ENCODE assay signal across 29 mouse cellular contexts in the genomic region with DNA sequence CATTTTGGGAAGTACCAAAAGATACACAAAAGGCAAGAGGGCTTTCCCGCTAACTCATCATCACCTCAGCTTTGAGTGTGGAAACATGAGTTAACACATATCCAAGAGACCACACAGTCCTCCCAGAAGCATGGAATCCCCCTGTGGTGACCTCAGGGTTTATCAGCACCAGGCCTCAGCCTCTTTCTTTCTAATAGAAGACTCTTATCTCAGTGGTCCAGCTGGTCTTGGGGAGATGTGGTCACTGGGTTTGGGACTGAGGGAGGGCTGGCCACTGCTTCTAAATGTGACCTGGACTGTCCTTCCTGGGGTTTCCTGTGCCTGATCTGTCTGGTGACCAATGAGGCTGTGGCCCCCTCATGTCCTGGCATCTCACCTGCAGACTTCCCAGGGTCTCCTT. TPM values are rescaled to one million over a fixed set of nuclear protein-coding genes. Genes with fewer than 3 reads are reported as not detected.
DNase-seq lines count a peak whose midpoint lies in the region; ATAC-seq and TF ChIP-seq lines count a peak whose summit lies in the region.
"Had no signal": no experiment of that assay in that cellular context is flagged by ENCODE, and none has a peak within 500 bp of the region (broad histone marks: within the 10 kb centered on the region; RNA-seq: fewer than 3 reads in every experiment).

No protein-coding gene starts in this region.

- peaks cover 25% of the 10 kb centered on the region for H3K4me1 ChIP-seq in heart, embryonic 10.5 days
- peaks cover 8% of the 10 kb centered on the region for H3K4me1 ChIP-seq in liver, postnatal 0 days (ENCODE audit: insufficient read depth)
- peaks cover 12% of the 10 kb centered on the region for H3K4me1 ChIP-seq in liver, embryonic 12.5 days
- no peaks in the 10 kb centered on the region for H3K4me1 ChIP-seq in midbrain, embryonic 16.5 days (ENCODE audit: control insufficient read depth, insufficient read depth, low read length)
- H3K4me1 ChIP-seq: forebrain, embryonic 15.5 days had no signal

- peak; percentile 93 for DNase-seq in heart, embryonic 10.5 days (ENCODE audit: low spot score)
- no peak for DNase-seq in heart, postnatal 25 days (ENCODE audit: low spot score)
- DNase-seq in liver = peak; percentile 21
- no peak for DNase-seq in liver, postnatal 0 days
- peak; percentile 49 for DNase-seq in yolk sac, embryonic 10.5 days (ENCODE audit: low spot score)
- DNase-seq: adrenal gland, postnatal 25 days; B cell, adult 2 months; cerebellum, adult 11-12 months; cerebellum, postnatal 10 days; gastrocnemius, adult 2 months; heart, postnatal 10 days; kidney, adult 9 months; kidney, postnatal 10 days; lung, adult 18-20 months; lung, postnatal 4 days; right cerebral cortex, postnatal 4 days; thymus, adult 18-20 months; thymus, postnatal 25 days had no signal

- peak overlapping the region; percentile 33; the same call in 1 of the 2 replicates for H3K27ac ChIP-seq in heart, embryonic 10.5 days
- H3K27ac ChIP-seq in liver, postnatal 0 days (ENCODE audit: low read depth) = no peak overlapping the region
- H3K27ac ChIP-seq in liver, embryonic 12.5 days = no peak overlapping the region
- H3K27ac ChIP-seq in midbrain, embryonic 16.5 days (ENCODE audit: low read length) = no peak overlapping the region
- H3K27ac ChIP-seq: forebrain, embryonic 15.5 days; gastrocnemius, adult 2 months; hindbrain, embryonic 13.5 days; left cerebral cortex, adult 2 months; neural tube, embryonic 12.5 days; stomach, postnatal 0 days had no signal

- ATAC-seq in liver, postnatal 0 days = no peak
- ATAC-seq in liver, embryonic 12.5 days = peak; percentile 79
- no peak for ATAC-seq in midbrain, embryonic 16.5 days
- ATAC-seq: forebrain, embryonic 15.5 days; intestine, postnatal 0 days; lung, postnatal 0 days had no signal

- TF ChIP-seq EP300 in liver, postnatal 0 days (IDR thresholded peaks at IDR 0.05; ENCODE audit: low read depth) = no peak

- H3K9me3 ChIP-seq in heart, embryonic 10.5 days = no peaks in the 10 kb centered on the region
- no peaks in the 10 kb centered on the region for H3K9me3 ChIP-seq in liver, postnatal 0 days (ENCODE audit: low read length)
- H3K9me3 ChIP-seq in liver, embryonic 12.5 days (replicated peaks) = no peaks in the 10 kb centered on the region
- no peaks in the 10 kb centered on the region for H3K9me3 ChIP-seq in midbrain, embryonic 16.5 days (replicated peaks; ENCODE audit: control insufficient read depth, low read length, poor library complexity, severe bottlenecking)
- H3K9me3 ChIP-seq: forebrain, embryonic 15.5 days; hindbrain, embryonic 13.5 days; neural tube, embryonic 12.5 days had no signal

- no peaks in the 10 kb centered on the region for H3K27me3 ChIP-seq in heart, embryonic 10.5 days (ENCODE audit: insufficient read depth, poor library complexity, severe bottlenecking)
- no peaks in the 10 kb centered on the region for H3K27me3 ChIP-seq in liver, postnatal 0 days (ENCODE audit: insufficient read depth, low read length)
- no peaks in the 10 kb centered on the region for H3K27me3 ChIP-seq in liver, embryonic 12.5 days (replicated peaks)
- no peaks in the 10 kb centered on the region for H3K27me3 ChIP-seq in midbrain, embryonic 16.5 days (ENCODE audit: control insufficient read depth, insufficient read depth, low read depth, low read length)
- H3K27me3 ChIP-seq: forebrain, embryonic 15.5 days; hindbrain, embryonic 13.5 days; neural tube, embryonic 12.5 days had no signal

- no peak overlapping the region for H3K9ac ChIP-seq in liver, postnatal 0 days (replicated peaks)
- no peak overlapping the region for H3K9ac ChIP-seq in liver, embryonic 12.5 days
- H3K9ac ChIP-seq in midbrain, embryonic 16.5 days (ENCODE audit: low read depth, low read length) = no peak overlapping the region
- H3K9ac ChIP-seq: forebrain, embryonic 15.5 days; hindbrain, embryonic 13.5 days; neural tube, embryonic 12.5 days had no signal

- no peaks in the 10 kb centered on the region for H3K36me3 ChIP-seq in heart, embryonic 10.5 days
- no peaks in the 10 kb centered on the region for H3K36me3 ChIP-seq in liver, postnatal 0 days (replicated peaks; ENCODE audit: insufficient read depth, low read length)
- H3K36me3 ChIP-seq in liver, embryonic 12.5 days = no peaks in the 10 kb centered on the region
- H3K36me3 ChIP-seq in midbrain, embryonic 16.5 days (ENCODE audit: control insufficient read depth, insufficient read depth, low read length) = no peaks in the 10 kb centered on the region
- H3K36me3 ChIP-seq: forebrain, embryonic 15.5 days; hindbrain, embryonic 13.5 days; neural tube, embryonic 12.5 days had no signal

- no peak overlapping the region for H3K4me3 ChIP-seq in heart, embryonic 10.5 days
- H3K4me3 ChIP-seq in liver, postnatal 0 days (ENCODE audit: low read depth, low read length) = no peak overlapping the region
- H3K4me3 ChIP-seq in liver, embryonic 12.5 days = no peak overlapping the region
- no peak overlapping the region for H3K4me3 ChIP-seq in midbrain, embryonic 16.5 days (ENCODE audit: low read depth, low read length)
- H3K4me3 ChIP-seq: forebrain, embryonic 15.5 days; gastrocnemius, adult 2 months; hindbrain, embryonic 13.5 days; left cerebral cortex, adult 2 months; myocyte; neural tube, embryonic 12.5 days had no signal

- H3K4me2 ChIP-seq in liver, postnatal 0 days (ENCODE audit: low read depth, low read length) = no peak overlapping the region
- no peak overlapping the region for H3K4me2 ChIP-seq in liver, embryonic 12.5 days
- no peak overlapping the region for H3K4me2 ChIP-seq in midbrain, embryonic 16.5 days (ENCODE audit: low read length)
- H3K4me2 ChIP-seq: forebrain, embryonic 15.5 days; hindbrain, embryonic 13.5 days; midbrain, embryonic 11.5 days; neural tube, embryonic 12.5 days had no signal

- 55% methylated on average over 1 of the region's 1 CpGs for WGBS in heart, embryonic 10.5 days
- 57% methylated on average over 1 of the region's 1 CpGs for WGBS in liver, postnatal 0 days (ENCODE audit: insufficient replicate concordance)
- WGBS in liver, embryonic 12.5 days (ENCODE audit: insufficient replicate concordance) = 24% methylated on average over 1 of the region's 1 CpGs
- WGBS in midbrain, embryonic 16.5 days = 92% methylated on average over 1 of the region's 1 CpGs

- intact Hi-C loops in heart, postnatal 25 days (cut with DNase I) = no loop called here

- no peak for TF ChIP-seq CTCF in liver, postnatal 0 days (IDR thresholded peaks at IDR 0.05; ENCODE audit: low read depth)

RNA-seq across cellular contexts. Expression of a gene that starts 39.6 kb away (rescaled TPM):
- polyA plus RNA-seq in heart, embryonic 10.5 days (2016; fragmentation: Nextera tagmentation; extraction: Ambion mirVana) = 4.5 and 6.2 TPM in 2 replicates
- total RNA-seq in heart, postnatal 25 days (2021) = 10 to 100 TPM; 10.6 to 11.3 TPM
- 4.4 and 5.7 TPM in 2 replicates for polyA plus RNA-seq in liver, postnatal 0 days (2015; fragmentation: Nextera tagmentation; extraction: Ambion mirVana)
- polyA plus RNA-seq in liver, embryonic 12.5 days (2016; fragmentation: Nextera tagmentation; extraction: Ambion mirVana) = 9.6 and 10.4 TPM in 2 replicates
- 3.8 and 5.1 TPM in 2 replicates for polyA plus RNA-seq in midbrain, embryonic 16.5 days (2015; fragmentation: Nextera tagmentation; extraction: Ambion mirVana)

Comparison
In these comparisons a context has a peak if more than half of its experiments do, and no peak if none do; other contexts are left out.
1. DNase-seq: peak in heart, embryonic 10.5 days (single experiment), liver (single experiment) and yolk sac, embryonic 10.5 days (single experiment); none in heart, postnatal 25 days (single experiment) and liver, postnatal 0 days (single experiment).